Mouse (Mus musculus) liver, embryonic 13.5 days (tissue): ENCODE measurements around the gene Wdr19. TPM values are rescaled to one million over a fixed set of nuclear protein-coding genes. Genes with fewer than 3 reads are reported as not detected.

Experiments used
- ATAC-seq: fragments of 200-750 bp; cut with Nextera tagmentation; 2 replicates; pipeline ENCODE4 v1.8.0; 2017; ENCODE audit warnings: low read depth, mild to moderate bottlenecking, moderate number of reproducible peaks, moderate library complexity
- DNase-seq: peaks from one replicate; pipeline ENCODE4 v3.0.0; 2022
- H3K27ac ChIP-seq: fragments of 300-500 bp; sonication (generic); 2 replicates; pipeline ENCODE4 v1.5.1; 2015; ENCODE audit warnings: moderate library complexity, mild to moderate bottlenecking, inconsistent platforms
- H3K27me3 ChIP-seq: fragments of 300-500 bp; sonication (generic); 2 replicates; pipeline ENCODE4 v1.6.1; 2015; ENCODE audit warnings: mild to moderate bottlenecking, inconsistent platforms
- H3K36me3 ChIP-seq: fragments of 300-500 bp; sonication (generic); 2 replicates; pipeline ENCODE4 v1.6.1; 2015; ENCODE audit warnings: mild to moderate bottlenecking, inconsistent platforms
- H3K4me1 ChIP-seq: fragments of 300-500 bp; sonication (generic); replicated peaks from 2 replicates; pipeline ENCODE4 v1.6.1; 2015; ENCODE audit warnings: inconsistent platforms
- H3K4me2 ChIP-seq: fragments of 300-500 bp; sonication (generic); 2 replicates; pipeline ENCODE4 v1.6.1; 2015; ENCODE audit warnings: inconsistent platforms, mild to moderate bottlenecking, moderate library complexity
- H3K4me3 ChIP-seq: fragments of 300-500 bp; sonication (generic); replicated peaks from 2 replicates; pipeline ENCODE4 v1.5.1; 2015; ENCODE audit warnings: mild to moderate bottlenecking, inconsistent platforms
- H3K9ac ChIP-seq: fragments of 300-500 bp; sonication (generic); 2 replicates; pipeline ENCODE4 v1.6.1; 2015; ENCODE audit warnings: mild to moderate bottlenecking, inconsistent platforms
- H3K9me3 ChIP-seq: fragments of 300-500 bp; sonication (generic); replicated peaks from 2 replicates; pipeline ENCODE4 v1.6.1; 2016; ENCODE audit warnings: inconsistent platforms
- WGBS: fragments of 180-500 bp; shearing (Covaris S2); methylation state at CpG from one replicate; pipeline ENCODE4 v1.1.7; 2015; ENCODE audit not compliant: insufficient replicate concordance; 5-methylcytosine and 5-hydroxymethylcytosine counted together
- polyA plus RNA-seq: library from polyadenylated mRNA; unstranded; fragments of >200 nt; fragmentation: Nextera tagmentation; extraction: Ambion mirVana; gene quantifications from 2 replicates; pipeline ENCODE4 v1.2.1, GENCODE M21; 2015

The Wdr19 gene
- polyA plus RNA-seq: 0.61 and 1.2 TPM in 2 replicates

DNA sequence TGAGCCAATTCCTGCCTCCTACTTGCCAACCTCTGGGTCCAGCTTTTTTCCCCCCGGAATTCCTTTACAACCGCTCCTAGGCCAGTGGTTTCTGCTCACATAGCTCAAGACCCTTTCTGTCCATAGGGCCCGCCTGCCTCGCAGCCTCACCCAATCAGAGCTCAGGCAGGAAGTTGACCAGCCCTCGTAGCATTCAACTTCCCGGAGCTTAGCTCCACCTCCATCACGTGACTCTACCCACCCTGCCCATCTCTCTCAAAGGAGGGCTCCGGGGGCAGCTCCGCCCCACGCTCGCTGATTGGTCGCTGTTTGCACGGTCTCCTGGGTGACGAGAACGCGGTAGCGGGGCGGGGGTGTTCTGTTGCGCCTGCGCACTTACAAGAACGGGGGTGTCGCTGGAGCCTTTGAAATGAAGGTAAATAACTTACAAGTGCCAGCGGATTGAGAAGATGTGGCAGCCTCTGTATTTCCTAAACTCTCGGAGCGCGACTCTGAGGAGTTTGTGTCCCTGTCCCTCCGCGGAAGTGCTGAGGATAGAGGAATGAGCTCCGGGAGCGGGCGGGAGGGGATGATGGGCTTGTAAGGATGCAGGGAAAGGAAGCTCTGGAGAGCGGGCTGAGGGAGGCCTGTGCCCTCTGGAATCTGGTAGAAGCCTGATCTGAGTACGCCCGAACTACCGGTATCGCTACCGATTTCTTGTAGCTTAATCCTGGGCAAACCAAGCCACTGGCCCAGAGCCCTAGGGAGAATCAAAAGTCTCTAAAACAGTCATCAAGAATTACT is at the start of gene Wdr19:
Gene Wdr19, plus strand, starts transcription at position 351 of the 783 bp plus-strand sequence.
- Histone ChIP-seq H3K36me3 (no peaks in the 10 kb centered on the region), H3K27ac (no peak within 1 kb of the TSS; the same call in 1 of the 2 replicates), H3K4me2 (peak within 1 kb of the TSS; percentile 87), H3K9ac (peak within 1 kb of the TSS; percentile 67), H3K4me1 (peaks cover 16% of the 10 kb centered on the region), H3K27me3 (no peaks in the 10 kb centered on the region), H3K9me3 (no peaks in the 10 kb centered on the region), H3K4me3 (peak within 1 kb of the TSS; percentile 70)
- peak; percentile 100 for ATAC-seq
- peak; percentile 98 for DNase-seq
- under 1% methylated on average over 37 of the region's 37 CpGs for WGBS

DNA sequence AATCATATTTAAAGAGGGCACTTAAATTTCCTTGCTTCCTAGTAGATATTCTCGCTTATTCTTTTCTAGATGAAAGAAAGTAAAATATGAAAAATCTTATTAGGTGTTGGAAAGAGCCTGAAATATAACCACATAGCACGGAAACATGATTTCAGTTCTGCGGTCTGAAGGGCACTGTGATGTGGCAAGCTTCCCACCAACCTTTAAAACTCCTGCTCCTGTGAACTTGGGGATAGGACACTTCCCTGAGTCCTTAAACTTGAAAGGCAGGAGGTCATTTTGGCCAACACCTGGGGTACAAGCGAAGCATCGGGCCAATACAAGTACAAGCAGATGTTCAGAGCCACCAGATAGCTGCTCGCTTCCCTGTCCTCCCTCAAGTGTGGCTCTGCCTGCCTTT is 49.8 kb upstream of the Wdr19 start:
- no peak for DNase-seq
- WGBS: 78% methylated on average over 6 of the region's 6 CpGs
- H3K4me3 ChIP-seq: no peak overlapping the region

DNA sequence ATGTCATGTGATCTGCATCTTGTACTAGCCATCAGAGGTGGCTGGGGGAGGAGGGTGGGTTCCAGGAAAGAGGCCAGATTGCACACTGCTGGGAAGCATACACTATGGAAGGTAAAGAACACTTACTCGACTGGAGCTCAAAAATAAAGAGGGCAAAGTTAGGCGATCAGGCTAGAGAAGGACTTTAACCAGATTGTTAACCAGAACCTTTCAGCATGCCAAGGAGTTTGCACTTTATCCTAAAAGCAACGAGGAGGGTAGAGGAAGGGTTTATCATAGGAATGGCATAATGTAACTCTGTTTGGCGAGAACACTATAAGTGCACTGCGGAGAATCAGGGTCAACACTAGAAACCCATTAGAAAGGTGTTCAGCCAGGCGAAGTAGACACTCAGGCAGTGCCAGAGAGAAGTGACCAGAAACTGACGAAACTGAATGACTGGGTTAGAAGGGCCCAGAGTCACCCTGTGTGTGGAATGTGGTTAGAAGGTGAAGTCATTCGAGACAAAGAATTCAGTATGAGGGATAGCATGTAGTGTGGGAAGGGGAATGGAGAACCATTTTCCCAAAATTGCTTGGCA is 49.0 kb upstream of the Wdr19 start:
- WGBS: 74% methylated on average over 8 of the region's 8 CpGs
- DNase-seq: no peak
- no peak for ATAC-seq

More for the DNA sequence above, 49.8 kb upstream of the Wdr19 start:
- Histone ChIP-seq H3K36me3 (peaks cover 5% of the 10 kb centered on the region), H3K4me1 (no peaks in the 10 kb centered on the region), H3K27me3 (no peaks in the 10 kb centered on the region), H3K9me3 (no peaks in the 10 kb centered on the region), H3K4me2 (no peak overlapping the region), H3K9ac (no peak overlapping the region), H3K27ac (no peak overlapping the region)
- ATAC-seq: no peak

DNA sequence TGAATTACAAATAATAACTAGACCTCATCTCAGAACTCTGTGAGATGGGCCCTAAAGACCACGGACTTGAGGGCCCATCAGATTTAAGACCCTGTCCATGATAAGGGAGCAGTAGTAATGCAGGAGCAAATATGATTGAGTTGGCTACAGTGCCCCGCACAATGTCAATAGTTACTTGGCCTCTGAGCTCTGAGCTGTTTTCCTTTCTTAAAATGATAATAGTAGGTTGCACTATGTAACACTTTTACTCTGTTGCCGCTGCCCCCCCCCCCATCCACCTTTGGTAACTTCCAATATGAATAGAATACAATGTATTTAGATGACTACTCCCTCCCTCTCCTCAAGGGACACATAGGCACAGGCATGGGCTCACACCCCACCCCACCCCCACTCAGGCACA is 48.2 kb upstream of the Wdr19 start:
- Histone ChIP-seq H3K9me3 (no peaks in the 10 kb centered on the region), H3K4me2 (no peak overlapping the region), H3K36me3 (peaks cover 2% of the 10 kb centered on the region; the same call in 1 of the 2 replicates), H3K27me3 (no peaks in the 10 kb centered on the region), H3K4me3 (no peak overlapping the region), H3K4me1 (no peaks in the 10 kb centered on the region), H3K27ac (no peak overlapping the region), H3K9ac (no peak overlapping the region)
- ATAC-seq (no peak), DNase-seq (no peak)
- WGBS: 69% methylated on average over 3 of the region's 3 CpGs

More for the DNA sequence above, 49.0 kb upstream of the Wdr19 start:
- Histone ChIP-seq H3K4me2 (no peak overlapping the region), H3K4me1 (no peaks in the 10 kb centered on the region), H3K36me3 (peaks cover 2% of the 10 kb centered on the region; the same call in 1 of the 2 replicates), H3K9me3 (no peaks in the 10 kb centered on the region), H3K27me3 (no peaks in the 10 kb centered on the region), H3K4me3 (no peak overlapping the region), H3K9ac (no peak overlapping the region), H3K27ac (no peak overlapping the region)

DNA sequence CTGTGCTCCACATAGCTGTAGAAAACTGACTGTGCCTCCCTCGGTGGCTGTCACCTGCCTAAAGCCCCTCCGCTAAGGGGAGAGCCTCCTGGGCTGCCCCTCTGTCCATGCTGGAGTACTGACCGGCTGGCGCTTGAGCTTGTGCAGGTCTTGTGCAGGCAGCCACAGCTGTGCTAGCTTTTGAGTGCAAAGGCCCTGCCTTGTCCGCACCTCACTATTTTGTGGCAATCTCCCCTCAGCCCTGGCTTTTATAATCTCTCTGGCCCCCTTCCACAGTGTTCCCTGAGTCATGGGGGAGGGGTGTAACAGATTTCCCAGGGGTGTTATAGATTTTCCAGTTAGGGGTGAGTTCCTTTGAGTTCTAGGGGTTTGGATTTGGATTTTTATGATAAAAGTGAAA is 47.7 kb upstream of the Wdr19 start:
- WGBS: 91% methylated on average over 5 of the region's 5 CpGs
- Histone ChIP-seq H3K4me1 (no peaks in the 10 kb centered on the region), H3K27me3 (no peaks in the 10 kb centered on the region), H3K36me3 (peaks cover 2% of the 10 kb centered on the region; the same call in 1 of the 2 replicates), H3K4me3 (no peak overlapping the region), H3K27ac (no peak overlapping the region), H3K9me3 (no peaks in the 10 kb centered on the region), H3K4me2 (no peak overlapping the region), H3K9ac (no peak overlapping the region)
- ATAC-seq: no peak
- no peak for DNase-seq

DNA sequence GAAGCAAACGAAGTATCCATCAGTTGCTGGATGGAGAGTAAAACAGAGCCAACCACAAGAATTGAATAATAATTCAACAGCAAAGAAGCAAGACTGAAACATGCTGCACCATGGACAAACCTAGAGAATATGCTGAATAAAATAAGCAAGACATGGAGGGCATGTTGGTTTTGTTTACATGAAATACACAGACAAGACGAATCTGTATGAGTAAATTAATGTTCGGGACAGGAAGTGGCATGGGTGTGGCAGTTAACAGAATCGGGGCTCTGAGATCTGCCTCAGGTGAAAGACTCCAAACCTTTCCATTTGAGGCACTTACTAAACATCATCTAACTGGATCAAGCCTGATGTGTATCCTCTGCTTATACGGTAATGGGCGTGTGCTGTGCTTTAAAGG is 45.2 kb upstream of the Wdr19 start:
- no peak overlapping the region for H3K4me2 ChIP-seq
- no peaks in the 10 kb centered on the region for H3K36me3 ChIP-seq
- WGBS: 63% methylated on average over 6 of the region's 6 CpGs
- no peak overlapping the region for H3K4me3 ChIP-seq
- no peak overlapping the region for H3K9ac ChIP-seq
- no peak for DNase-seq
- H3K27ac ChIP-seq: no peak overlapping the region
- no peaks in the 10 kb centered on the region for H3K9me3 ChIP-seq
- ATAC-seq: no peak
- no peaks in the 10 kb centered on the region; the same call in 1 of the 2 replicates for H3K4me1 ChIP-seq
- no peaks in the 10 kb centered on the region for H3K27me3 ChIP-seq

DNA sequence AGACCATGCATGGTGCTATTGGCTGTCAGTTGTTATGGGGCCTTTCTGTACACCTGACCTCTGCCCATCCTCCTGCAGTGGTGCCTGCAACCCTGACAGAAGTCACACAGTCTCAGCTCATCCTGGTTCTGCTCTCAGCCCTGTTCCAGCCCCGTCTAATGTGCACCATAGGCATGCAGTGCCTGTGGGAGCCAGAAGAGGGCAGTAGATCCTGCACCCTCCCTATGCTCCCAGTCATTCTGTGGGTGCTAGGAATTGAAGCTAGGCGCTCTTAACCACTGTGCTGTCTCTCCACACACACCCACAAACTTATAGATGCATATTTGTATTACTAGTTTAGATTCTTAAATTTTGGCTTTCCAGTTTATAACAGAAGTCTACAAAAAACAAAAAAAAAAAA is 42.6 kb upstream of the Wdr19 start:
- Histone ChIP-seq H3K4me3 (no peak overlapping the region), H3K36me3 (no peaks in the 10 kb centered on the region)

DNA sequence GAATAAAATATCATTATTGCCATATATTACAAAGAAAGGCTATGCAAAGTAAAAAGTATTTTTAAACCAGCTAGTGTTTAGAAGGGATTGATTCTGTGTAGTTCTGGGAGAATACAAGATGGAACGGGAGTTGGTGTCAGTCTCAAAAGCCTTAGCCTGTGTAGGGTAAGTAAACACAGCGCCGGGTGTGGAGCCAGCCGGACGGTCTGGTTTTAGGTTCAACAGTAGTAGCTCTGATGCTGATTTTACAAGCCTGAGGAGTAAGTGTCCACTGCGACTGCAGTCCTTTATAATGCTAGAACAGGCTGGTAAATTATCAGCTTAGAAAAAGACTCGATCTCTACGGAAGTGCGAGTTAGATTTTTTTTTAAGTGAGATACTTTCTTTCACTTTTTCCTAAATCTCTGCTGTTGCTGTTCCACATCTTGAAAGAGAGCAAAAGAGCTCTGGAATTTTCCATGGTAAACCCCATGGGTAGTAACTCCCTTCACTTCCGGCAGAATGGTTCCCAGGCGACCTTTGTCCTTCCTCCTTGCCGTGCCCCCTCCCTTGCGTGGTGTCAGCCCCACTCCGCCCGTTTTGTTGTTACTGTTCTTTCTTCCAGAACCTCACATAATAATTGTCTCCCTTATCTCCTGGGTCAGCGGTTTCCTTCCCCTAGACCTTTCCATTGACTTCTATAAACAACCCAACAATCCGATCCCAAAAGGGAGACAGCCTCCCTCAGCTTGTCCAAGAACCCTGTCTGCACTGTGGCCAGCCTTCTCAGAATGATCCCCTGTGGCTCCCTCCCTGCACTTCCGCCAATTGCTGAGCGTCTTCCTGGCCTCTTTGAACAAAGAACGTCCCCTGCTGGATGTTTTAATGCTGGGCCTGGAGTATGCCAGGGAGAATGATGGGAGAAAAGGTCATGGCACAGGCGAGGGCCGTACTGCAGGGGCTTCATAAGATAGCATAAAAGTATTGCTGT is 41.8 kb upstream of the Wdr19 start:
- Histone ChIP-seq H3K9ac (no peak overlapping the region), H3K4me1 (no peaks in the 10 kb centered on the region; the same call in 1 of the 2 replicates), H3K27ac (no peak overlapping the region), H3K36me3 (no peaks in the 10 kb centered on the region), H3K4me2 (no peak overlapping the region), H3K4me3 (no peak overlapping the region), H3K27me3 (no peaks in the 10 kb centered on the region), H3K9me3 (no peaks in the 10 kb centered on the region)
- ATAC-seq (peak; percentile 51; the same call in 1 of the 2 replicates), DNase-seq (no peak)
- 53% methylated on average over 22 of the region's 22 CpGs for WGBS

More for the DNA sequence above, 42.6 kb upstream of the Wdr19 start:
- Histone ChIP-seq H3K9me3 (no peaks in the 10 kb centered on the region), H3K4me1 (no peaks in the 10 kb centered on the region; the same call in 1 of the 2 replicates), H3K4me2 (no peak overlapping the region), H3K27me3 (no peaks in the 10 kb centered on the region), H3K27ac (no peak overlapping the region), H3K9ac (no peak overlapping the region)
- DNase-seq (peak; percentile 17), ATAC-seq (0 out of 2 replicates have a peak, but pooled peaks have one; percentile 36)
- 61% methylated on average over 2 of the region's 2 CpGs for WGBS

DNA sequence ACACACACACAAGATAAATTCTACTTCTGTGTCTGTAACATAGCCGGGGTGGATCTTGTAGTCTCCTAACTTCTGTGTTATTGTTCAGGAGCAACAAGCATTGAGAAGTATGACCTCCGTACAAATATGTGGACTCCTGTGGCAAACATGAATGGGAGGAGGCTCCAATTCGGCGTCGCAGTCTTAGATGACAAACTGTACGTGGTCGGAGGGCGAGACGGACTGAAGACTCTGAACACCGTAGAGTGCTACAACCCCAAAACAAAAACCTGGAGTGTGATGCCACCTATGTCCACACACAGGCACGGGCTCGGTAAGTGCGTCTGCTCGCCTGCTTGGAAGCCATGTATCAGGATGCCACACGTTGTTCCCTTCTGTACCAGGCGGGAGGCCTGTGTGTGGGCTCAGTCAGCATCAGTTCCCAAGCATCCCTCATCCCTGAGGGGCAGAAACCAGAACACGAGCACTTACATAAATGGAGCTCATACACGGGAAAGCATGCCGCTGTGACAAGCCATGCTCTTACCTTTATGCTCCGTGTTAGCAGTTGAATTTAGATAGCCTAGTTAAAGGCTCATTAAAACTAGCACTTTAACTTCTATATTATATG is 40.7 kb upstream of the Wdr19 start:
- Histone ChIP-seq H3K27ac (no peak overlapping the region), H3K36me3 (no peaks in the 10 kb centered on the region; the same call in 1 of the 2 replicates), H3K9me3 (no peaks in the 10 kb centered on the region), H3K9ac (no peak overlapping the region), H3K4me3 (no peak overlapping the region), H3K27me3 (no peaks in the 10 kb centered on the region), H3K4me2 (no peak overlapping the region), H3K4me1 (no peaks in the 10 kb centered on the region; the same call in 1 of the 2 replicates)
- WGBS: 82% methylated on average over 20 of the region's 20 CpGs
- DNase-seq (no peak), ATAC-seq (no peak)

DNA sequence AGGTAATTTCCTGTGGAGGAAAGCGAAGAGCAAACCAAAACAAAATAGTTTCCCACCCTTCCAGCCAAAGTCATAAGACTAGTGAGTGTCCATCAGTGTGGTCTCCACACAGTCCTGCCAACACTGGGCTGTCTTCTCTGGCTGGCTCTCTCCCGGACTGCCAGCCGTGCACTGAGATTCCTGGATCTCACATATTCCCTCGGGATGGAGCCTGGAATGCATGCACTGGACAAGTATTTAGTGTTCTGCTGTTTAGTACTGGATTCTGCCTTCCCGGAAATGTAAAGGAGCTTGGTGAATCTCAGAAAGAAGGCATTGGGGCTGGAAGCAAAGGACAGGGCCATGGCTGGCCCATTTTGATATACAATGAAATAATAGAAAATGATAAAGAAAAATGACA is 36.5 kb upstream of the Wdr19 start:
- Histone ChIP-seq H3K36me3 (peaks cover 5% of the 10 kb centered on the region; the same call in 1 of the 2 replicates), H3K27me3 (no peaks in the 10 kb centered on the region), H3K4me3 (no peak overlapping the region), H3K4me2 (no peak overlapping the region), H3K9me3 (no peaks in the 10 kb centered on the region), H3K9ac (no peak overlapping the region), H3K4me1 (no peaks in the 10 kb centered on the region; the same call in 1 of the 2 replicates), H3K27ac (no peak overlapping the region)
- WGBS: 71% methylated on average over 5 of the region's 5 CpGs
- DNase-seq (no peak), ATAC-seq (no peak)
